Mouse (Mus musculus): ENCODE measurements around the gene Dis3l2.

Gene Dis3l2

GRCm38 (mm10) chr1:87095642-87096041 lies 392.0 kb downstream of the Dis3l2 start:
- no peak for DNase-seq

GRCm38 (mm10) chr1:87098358-87098975 lies 394.9 kb downstream of the Dis3l2 start:
- peak; percentile 6 for DNase-seq
